Mouse (Mus musculus): ENCODE measurements around the gene Mypop. TPM values are rescaled to one million over a fixed set of nuclear protein-coding genes. Genes with fewer than 3 reads are reported as not detected.

Gene Mypop
- total and polyA plus RNA-seq, 2 experiments from 2014 or later = 5.0 to 16.0 TPM

GRCm38 (mm10) chr7:19001066-19001806 lies 10.2 kb downstream of the Mypop start:
- H3K4me1 ChIP-seq (ENCODE audit: insufficient read depth, low read length) = peaks cover 14% of the 10 kb centered on the region
- TF ChIP-seq CTCF (IDR thresholded peaks at IDR 0.05) = no peak
- 55% methylated on average over 16 of the region's 18 CpGs for WGBS
- ATAC-seq (ENCODE audit: low FRiP score) = no peak
- peaks cover 16% of the 10 kb centered on the region for H3K36me3 ChIP-seq (ENCODE audit: insufficient read depth, low read length)
- no peak overlapping the region for H3K4me3 ChIP-seq (ENCODE audit: low read depth, low read length)
- H3K27me3 ChIP-seq (ENCODE audit: insufficient read depth, low read length) = no peaks in the 10 kb centered on the region
- no peak overlapping the region for H3K9ac ChIP-seq (replicated peaks; ENCODE audit: low read length, poor library complexity, severe bottlenecking)
- no peaks in the 10 kb centered on the region for H3K9me3 ChIP-seq (ENCODE audit: low read length)
- DNase-seq (ENCODE audit: low spot score) = no peak
- peak overlapping the region; percentile 5; the same call in 1 of the 2 replicates for H3K4me2 ChIP-seq (ENCODE audit: low read depth, low read length, poor library complexity, severe bottlenecking)
- no peak overlapping the region for H3K27ac ChIP-seq (ENCODE audit: low read depth, low read length)

GRCm38 (mm10) chr7:19001807-19002085 lies 10.7 kb downstream of the Mypop start:
- no peak overlapping the region for H3K4me2 ChIP-seq (ENCODE audit: low read depth, low read length, poor library complexity, severe bottlenecking)
- H3K4me1 ChIP-seq (ENCODE audit: insufficient read depth, low read length) = peaks cover 14% of the 10 kb centered on the region
- TF ChIP-seq CTCF (IDR thresholded peaks at IDR 0.05) = no peak
- peaks cover 16% of the 10 kb centered on the region for H3K36me3 ChIP-seq (ENCODE audit: insufficient read depth, low read length)
- H3K9ac ChIP-seq (replicated peaks; ENCODE audit: low read length, poor library complexity, severe bottlenecking) = no peak overlapping the region
- DNase-seq (ENCODE audit: low spot score) (no peak), ATAC-seq (ENCODE audit: low FRiP score) (no peak)
- H3K27ac ChIP-seq (ENCODE audit: low read depth, low read length) = peak overlapping the region; percentile 78; the same call in 1 of the 2 replicates
- H3K4me3 ChIP-seq (ENCODE audit: low read depth, low read length) = no peak overlapping the region
- 83% methylated on average over 3 of the region's 3 CpGs for WGBS
- H3K9me3 ChIP-seq (ENCODE audit: low read length) = no peaks in the 10 kb centered on the region
- H3K27me3 ChIP-seq (ENCODE audit: insufficient read depth, low read length) = no peaks in the 10 kb centered on the region

GRCm38 (mm10) chr7:19002115-19002514 lies 11.1 kb downstream of the Mypop start:
- H3K4me3 ChIP-seq (ENCODE audit: low read depth, low read length) = peak overlapping the region; percentile 38
- WGBS = 49% methylated on average over 4 of the region's 4 CpGs
- H3K36me3 ChIP-seq (ENCODE audit: insufficient read depth, low read length) = peaks cover 16% of the 10 kb centered on the region
- peak overlapping the region; percentile 78 for H3K27ac ChIP-seq (ENCODE audit: low read depth, low read length)
- no peak for ATAC-seq (ENCODE audit: low FRiP score)
- peak overlapping the region; percentile 73 for H3K9ac ChIP-seq (replicated peaks; ENCODE audit: low read length, poor library complexity, severe bottlenecking)
- TF ChIP-seq CTCF (IDR thresholded peaks at IDR 0.05) = no peak
- H3K4me2 ChIP-seq (ENCODE audit: low read depth, low read length, poor library complexity, severe bottlenecking) = peak overlapping the region; percentile 64
- H3K4me1 ChIP-seq (ENCODE audit: insufficient read depth, low read length) = peaks cover 14% of the 10 kb centered on the region
- H3K9me3 ChIP-seq (ENCODE audit: low read length) = no peaks in the 10 kb centered on the region
- no peak for DNase-seq (ENCODE audit: low spot score)
- H3K27me3 ChIP-seq (ENCODE audit: insufficient read depth, low read length) = no peaks in the 10 kb centered on the region

- Histone ChIP-seq H3K27me3 (ENCODE audit: insufficient read depth, low read length) (no peaks in the 10 kb centered on the region), H3K4me3 (ENCODE audit: low read depth, low read length) (peak overlapping the region; percentile 38), H3K36me3 (ENCODE audit: insufficient read depth, low read length) (peaks cover 19% of the 10 kb centered on the region), H3K4me2 (ENCODE audit: low read depth, low read length, poor library complexity, severe bottlenecking) (peak overlapping the region; percentile 64), H3K27ac (ENCODE audit: low read depth, low read length) (peak overlapping the region; percentile 78), H3K9me3 (ENCODE audit: low read length) (no peaks in the 10 kb centered on the region), H3K9ac (replicated peaks; ENCODE audit: low read length, poor library complexity, severe bottlenecking) (peak overlapping the region; percentile 73), H3K4me1 (ENCODE audit: insufficient read depth, low read length) (peaks cover 14% of the 10 kb centered on the region)
- ATAC-seq (ENCODE audit: low FRiP score) (peak; percentile 60), DNase-seq (ENCODE audit: low spot score) (peak; percentile 95)
- no peak for TF ChIP-seq CTCF (IDR thresholded peaks at IDR 0.05)
- 4% methylated on average over 17 of the region's 17 CpGs for WGBS
Observed at GRCm38 (mm10) chr7:19002848-19003498, 11.9 kb downstream of the Mypop start.

- Histone ChIP-seq H3K4me2 (ENCODE audit: low read depth, low read length, poor library complexity, severe bottlenecking) (peak within 1 kb of the TSS; percentile 95), H3K9ac (replicated peaks; ENCODE audit: low read length, poor library complexity, severe bottlenecking) (peak within 1 kb of the TSS; percentile 91), H3K27ac (ENCODE audit: low read depth, low read length) (peak within 1 kb of the TSS; percentile 91), H3K4me1 (ENCODE audit: insufficient read depth, low read length) (peaks cover 14% of the 10 kb centered on the region), H3K4me3 (ENCODE audit: low read depth, low read length) (peak within 1 kb of the TSS; percentile 80), H3K9me3 (ENCODE audit: low read length) (no peaks in the 10 kb centered on the region), H3K36me3 (ENCODE audit: insufficient read depth, low read length) (peaks cover 22% of the 10 kb centered on the region), H3K27me3 (ENCODE audit: insufficient read depth, low read length) (no peaks in the 10 kb centered on the region)
- under 1% methylated on average over 47 of the region's 90 CpGs for WGBS
- TF ChIP-seq CTCF (IDR thresholded peaks at IDR 0.05) = no peak; the same call in 1 of the 2 replicates
- ATAC-seq (ENCODE audit: low FRiP score) = peak; percentile 72
- peak; percentile 97 for DNase-seq (ENCODE audit: low spot score)
Observed at GRCm38 (mm10) chr7:19003902-19004630, 13.0 kb downstream of the Mypop start, which contains the start of gene Irf2bp1. Gene Irf2bp1, plus strand, starts transcription at chr7:19004044.
